Mouse (Mus musculus): ENCODE results near the gene Blvrb.

DNA sequence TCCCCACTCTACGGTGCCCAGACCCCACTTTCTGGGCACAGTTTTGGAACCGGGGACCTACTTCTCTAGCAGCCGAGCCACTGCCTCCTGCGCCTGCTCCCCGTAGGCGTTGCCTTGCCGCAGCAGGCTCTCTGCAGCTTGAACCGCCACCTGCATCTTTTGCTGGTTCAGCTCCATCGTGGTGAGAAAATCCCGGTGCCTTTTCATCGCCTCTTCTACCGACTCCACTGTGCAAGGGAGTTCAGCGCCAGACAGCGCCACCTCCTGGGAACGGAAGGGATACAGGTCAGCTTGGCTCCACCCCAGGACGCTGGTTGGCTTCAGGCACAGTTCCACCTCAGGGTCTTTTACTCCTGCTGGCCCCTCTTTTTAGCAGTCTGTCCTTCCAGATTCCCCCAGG, 45.1 kb upstream of the Blvrb start:
- TF ChIP-seq CTCF (IDR thresholded peaks at IDR 0.05; ENCODE audit: low read depth, low read length) (peak; percentile 43), GATA1 (IDR thresholded peaks at IDR 0.05; ENCODE audit: borderline replicate concordance, low read length) (no peak), TAL1 (conservative IDR thresholded peaks at IDR 0.05; ENCODE audit: low read depth, low read length) (no peak), GATA2 (IDR thresholded peaks at IDR 0.05; ENCODE audit: borderline replicate concordance, low read depth, low read length) (no peak)

Data from G1E (cell line).